In genomic region chr9:64281781-64282178, GRCm38 (mm10) we compare ENCODE assay signal across 8 mouse cellular contexts. TPM values are rescaled to one million over a fixed set of nuclear protein-coding genes. Genes with fewer than 3 reads are reported as not detected.
DNase-seq lines count a peak whose midpoint lies in the region; ATAC-seq and TF ChIP-seq lines count a peak whose summit lies in the region.

No protein-coding gene starts in this region.

- peak; percentile 80 for ATAC-seq in embryonic facial prominence, embryonic 11.5 days (replicated peaks; ENCODE audit: insufficient number of reproducible peaks, low FRiP score, low TSS enrichment, low read depth)
- ATAC-seq in intestine, embryonic 16.5 days = peak; percentile 91
- ATAC-seq in neural tube, embryonic 14.5 days (ENCODE audit: low read depth) = peak; percentile 86

- H3K9me3 ChIP-seq in embryonic facial prominence, embryonic 11.5 days (replicated peaks; ENCODE audit: control insufficient read depth, low read length) = no peaks in the 10 kb centered on the region
- no peaks in the 10 kb centered on the region for H3K9me3 ChIP-seq in intestine, embryonic 16.5 days (ENCODE audit: control insufficient read depth, low read length)
- H3K9me3 ChIP-seq in neural tube, embryonic 14.5 days (ENCODE audit: control insufficient read depth, low read length) = no peaks in the 10 kb centered on the region

- no peaks in the 10 kb centered on the region for H3K36me3 ChIP-seq in embryonic facial prominence, embryonic 11.5 days (replicated peaks; ENCODE audit: control insufficient read depth, insufficient read depth, low read depth, low read length)
- no peaks in the 10 kb centered on the region for H3K36me3 ChIP-seq in intestine, embryonic 16.5 days (ENCODE audit: control insufficient read depth, insufficient read depth, low read length)
- no peaks in the 10 kb centered on the region for H3K36me3 ChIP-seq in neural tube, embryonic 14.5 days (ENCODE audit: control insufficient read depth, insufficient read depth, low read length)

- WGBS in embryonic facial prominence, embryonic 11.5 days = 0% methylated on average over 24 of the region's 24 CpGs
- WGBS in intestine, embryonic 16.5 days = under 1% methylated on average over 24 of the region's 24 CpGs
- under 1% methylated on average over 24 of the region's 24 CpGs for WGBS in neural tube, embryonic 14.5 days

- peak overlapping the region; percentile 3; the same call in 1 of the 2 replicates for H3K27ac ChIP-seq in left cerebral cortex, adult 2 months
- peak overlapping the region; percentile 90 for H3K27ac ChIP-seq in embryonic facial prominence, embryonic 11.5 days (replicated peaks; ENCODE audit: low read depth, low read length)
- H3K27ac ChIP-seq in intestine, embryonic 16.5 days (ENCODE audit: low read length) = peak overlapping the region; percentile 88
- peak overlapping the region; percentile 81 for H3K27ac ChIP-seq in neural tube, embryonic 14.5 days (ENCODE audit: low read depth, low read length)

- peak overlapping the region; percentile 91 for H3K9ac ChIP-seq in embryonic facial prominence, embryonic 11.5 days (replicated peaks; ENCODE audit: low read length)
- H3K9ac ChIP-seq in intestine, embryonic 16.5 days (ENCODE audit: low read depth, low read length) = peak overlapping the region; percentile 96
- H3K9ac ChIP-seq in neural tube, embryonic 14.5 days (replicated peaks; ENCODE audit: low read depth, low read length) = peak overlapping the region; percentile 83

- H3K4me1 ChIP-seq in embryonic facial prominence, embryonic 11.5 days (ENCODE audit: control insufficient read depth, insufficient read depth, low read length) = no peaks in the 10 kb centered on the region
- peaks cover 5% of the 10 kb centered on the region for H3K4me1 ChIP-seq in intestine, embryonic 16.5 days (ENCODE audit: control insufficient read depth, insufficient read depth, low read length)
- H3K4me1 ChIP-seq in neural tube, embryonic 14.5 days (ENCODE audit: control insufficient read depth, insufficient read depth, low read length) = peaks cover 6% of the 10 kb centered on the region

- no peak for TF ChIP-seq CTCF in left cerebral cortex, adult 2 months (IDR thresholded peaks at IDR 0.05)

- H3K4me3 ChIP-seq in left cerebral cortex, adult 2 months = peak overlapping the region; percentile 75
- peak overlapping the region; percentile 71 for H3K4me3 ChIP-seq in embryonic facial prominence, embryonic 11.5 days (ENCODE audit: low read depth, low read length)
- H3K4me3 ChIP-seq in intestine, embryonic 16.5 days (ENCODE audit: low read length) = peak overlapping the region; percentile 94
- H3K4me3 ChIP-seq in neural tube, embryonic 14.5 days (ENCODE audit: low read depth, low read length) = peak overlapping the region; percentile 85

- H3K27me3 ChIP-seq in embryonic facial prominence, embryonic 11.5 days (ENCODE audit: control insufficient read depth, insufficient read depth, low read length) = no peaks in the 10 kb centered on the region
- no peaks in the 10 kb centered on the region for H3K27me3 ChIP-seq in intestine, embryonic 16.5 days (replicated peaks; ENCODE audit: control insufficient read depth, insufficient read depth, low read length)
- no peaks in the 10 kb centered on the region for H3K27me3 ChIP-seq in neural tube, embryonic 14.5 days (ENCODE audit: control insufficient read depth, insufficient read depth, low read length)

- intact Hi-C loops in left cerebral cortex, adult 2 months (cut with DNase I) = loop anchor here (2.0 to 5.0 kb wide), 2 partner anchors 59 to 681 kb away; partner anchors contain the start of genes Dis3l and Ints14
- intact Hi-C loops in left cerebral cortex, postnatal 14 days (cut with DNase I) = no loop called here

- DNase-seq in left cerebral cortex, adult 2 months (ENCODE audit: extremely low spot score in 1 of 2, low spot score in 2 of 2) = no peak
- no peak for DNase-seq in left cerebral cortex, postnatal 14 days (ENCODE audit: low spot score in 2 of 2)
- DNase-seq in embryonic facial prominence, embryonic 11.5 days (ENCODE audit: low spot score) = no peak
- no peak for DNase-seq in spleen, postnatal 36 days (ENCODE audit: low spot score in 2 of 2)
- DNase-seq in gastrocnemius, postnatal 10 days = no peak
- DNase-seq in frontal cortex, postnatal 14 days (ENCODE audit: low spot score in 2 of 2) = no peak

- H3K4me2 ChIP-seq in embryonic facial prominence, embryonic 11.5 days (ENCODE audit: low read depth, low read length) = peak overlapping the region; percentile 47
- peak overlapping the region; percentile 64 for H3K4me2 ChIP-seq in intestine, embryonic 16.5 days (ENCODE audit: low read depth, low read length)
- peak overlapping the region; percentile 67 for H3K4me2 ChIP-seq in neural tube, embryonic 14.5 days (ENCODE audit: low read depth, low read length)

RNA-seq across cellular contexts. Expression of gene Tipin, which starts 0.4 kb away (rescaled TPM):
- 10 to 100 TPM; 12.9 to 20.2 TPM for total RNA-seq in left cerebral cortex, adult 2 months (2021)
- 10 to 100 TPM; 14.8 to 15.6 TPM for total RNA-seq in left cerebral cortex, postnatal 14 days (2021)
- polyA plus RNA-seq in embryonic facial prominence, embryonic 11.5 days (2014; fragmentation: Nextera tagmentation; extraction: Ambion mirVana) = 278 and 306 TPM in 2 replicates
- polyA plus RNA-seq in intestine, embryonic 16.5 days (2015; fragmentation: Nextera tagmentation; extraction: Ambion mirVana) = 129 and 142 TPM in 2 replicates
- polyA plus RNA-seq in neural tube, embryonic 14.5 days (2014; fragmentation: Nextera tagmentation; extraction: Ambion mirVana) = 60.1 and 68.5 TPM in 2 replicates
- 10 to 100 TPM; 19.2 to 24.3 TPM for total RNA-seq in gastrocnemius, postnatal 10 days (2021)

RNA-seq across cellular contexts. Expression of gene Map2k1, which starts 28.3 kb away (rescaled TPM):
- 100 to 1,000 TPM; 286 to 295 TPM for total RNA-seq in left cerebral cortex, adult 2 months (2021)
- total RNA-seq in left cerebral cortex, postnatal 14 days (2021) = 100 to 1,000 TPM; 212 to 216 TPM
- polyA plus RNA-seq in embryonic facial prominence, embryonic 11.5 days (2014; fragmentation: Nextera tagmentation; extraction: Ambion mirVana) = 74.4 and 79.3 TPM in 2 replicates
- 97.4 and 104 TPM in 2 replicates for polyA plus RNA-seq in intestine, embryonic 16.5 days (2015; fragmentation: Nextera tagmentation; extraction: Ambion mirVana)
- polyA plus RNA-seq in neural tube, embryonic 14.5 days (2014; fragmentation: Nextera tagmentation; extraction: Ambion mirVana) = 59.7 and 61.5 TPM in 2 replicates
- 10 to 100 TPM; 69.8 to 71.6 TPM for total RNA-seq in gastrocnemius, postnatal 10 days (2021)

RNA-seq across cellular contexts. Expression of gene Uchl4, which starts 46.8 kb away (rescaled TPM):
- total RNA-seq in left cerebral cortex, adult 2 months (2021) = 1 to 10 TPM; 1.5 TPM
- 1 to 10 TPM; 2.2 to 3.2 TPM for total RNA-seq in left cerebral cortex, postnatal 14 days (2021)
- polyA plus RNA-seq in embryonic facial prominence, embryonic 11.5 days (2014; fragmentation: Nextera tagmentation; extraction: Ambion mirVana) = 2.3 and 3.0 TPM in 2 replicates
- polyA plus RNA-seq in intestine, embryonic 16.5 days (2015; fragmentation: Nextera tagmentation; extraction: Ambion mirVana) = 1.8 and 2.4 TPM in 2 replicates
- 2.6 and 3.4 TPM in 2 replicates for polyA plus RNA-seq in neural tube, embryonic 14.5 days (2014; fragmentation: Nextera tagmentation; extraction: Ambion mirVana)
- 1 to 10 TPM; 2.0 to 2.9 TPM for total RNA-seq in gastrocnemius, postnatal 10 days (2021)

RNA-seq across cellular contexts. Expression of gene Dis3l, which starts 59.3 kb away (rescaled TPM):
- 10 to 100 TPM; 24.3 to 29.6 TPM for total RNA-seq in left cerebral cortex, adult 2 months (2021)
- total RNA-seq in left cerebral cortex, postnatal 14 days (2021) = 10 to 100 TPM; 22.9 to 28.2 TPM
- polyA plus RNA-seq in embryonic facial prominence, embryonic 11.5 days (2014; fragmentation: Nextera tagmentation; extraction: Ambion mirVana) = 22.8 and 25.5 TPM in 2 replicates
- 20.3 and 21.4 TPM in 2 replicates for polyA plus RNA-seq in intestine, embryonic 16.5 days (2015; fragmentation: Nextera tagmentation; extraction: Ambion mirVana)
- polyA plus RNA-seq in neural tube, embryonic 14.5 days (2014; fragmentation: Nextera tagmentation; extraction: Ambion mirVana) = 21.5 and 25.3 TPM in 2 replicates
- 10 to 100 TPM; 12.6 to 16.7 TPM for total RNA-seq in gastrocnemius, postnatal 10 days (2021)

Comparison
In these comparisons a context has a peak if more than half of its experiments do, and no peak if none do; other contexts are left out.
1. H3K27ac ChIP-seq: peak in every context shown above with its lines; median percentile 90 in embryonic facial prominence, embryonic 11.5 days; 88 in intestine, embryonic 16.5 days; 81 in neural tube, embryonic 14.5 days; 3 in left cerebral cortex, adult 2 months.